Mouse (Mus musculus): ENCODE results near the gene Fbxl18.

GRCm38 (mm10) chr5:142902506-142903314 is 7.5 kb upstream of the Fbxl18 start:
- TF ChIP-seq CTCF (IDR thresholded peaks at IDR 0.05; ENCODE audit: borderline replicate concordance, extremely low read depth, insufficient read depth, insufficient read length): no peak
- no peak for TF ChIP-seq POLR2A (IDR thresholded peaks at IDR 0.05; ENCODE audit: borderline replicate concordance, extremely low read depth, insufficient read depth, insufficient read length, poor library complexity, severe bottlenecking)
